Comparison of ENCODE assay signal across 10 mouse cellular contexts in the genomic region with DNA sequence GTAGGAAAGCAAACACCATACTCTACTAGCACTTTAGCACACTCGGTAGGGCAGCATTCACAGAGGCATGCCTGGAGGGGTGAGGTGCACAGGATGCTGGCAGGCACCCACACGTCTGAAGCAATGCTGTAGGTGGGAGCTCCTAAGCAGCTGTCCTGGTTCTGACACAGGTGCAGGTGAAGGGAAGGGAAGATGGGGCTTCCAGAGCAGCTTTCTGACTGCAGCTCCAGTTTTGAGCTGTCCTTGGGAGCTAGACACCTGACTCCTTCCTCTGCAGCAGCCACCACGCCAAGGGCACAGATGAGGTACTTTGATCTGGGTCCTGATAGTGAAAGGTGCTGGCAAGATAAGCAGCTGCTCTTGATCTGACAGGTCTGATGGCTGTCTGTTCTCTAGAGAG. TPM values are rescaled to one million over a fixed set of nuclear protein-coding genes. Genes with fewer than 3 reads are reported as not detected.
DNase-seq lines count a peak whose midpoint lies in the region; ATAC-seq and TF ChIP-seq lines count a peak whose summit lies in the region.
"Had no signal": no experiment of that assay in that cellular context is flagged by ENCODE, and none has a peak within 500 bp of the region (broad histone marks: within the 10 kb centered on the region; RNA-seq: fewer than 3 reads in every experiment).

No protein-coding gene starts in this region.

- no peak for ATAC-seq in CD4-positive, CD25-positive, alpha-beta regulatory T cell, adult 4 months
- ATAC-seq in kidney, embryonic 14.5 days (ENCODE audit: low FRiP score, low TSS enrichment): no peak
- ATAC-seq in megakaryocyte-erythroid progenitor cell, adult 5-6 weeks (replicated peaks; ENCODE audit: low FRiP score, low TSS enrichment, poor library complexity, severe bottlenecking): peak; percentile 10; the same call in 1 of the 2 replicates
- ATAC-seq in hindbrain, postnatal 0 days: no peak

- 46% methylated on average over 3 of the region's 3 CpGs for WGBS in kidney, adult 2 months
- 77% methylated on average over 3 of the region's 3 CpGs for WGBS in kidney, embryonic 14.5 days
- 75% methylated on average over 3 of the region's 3 CpGs for WGBS in hindbrain, postnatal 0 days

- dilution Hi-C loops in CH12.LX (cut with MboI; ENCODE audit: extremely low pct_ligation_motif_present, extremely low pct_unique_long_range_greater_than_20kb, low sequenced_read_pairs): no loop called here

- TF ChIP-seq RAD21 in CH12.LX (IDR thresholded peaks at IDR 0.05; ENCODE audit: low read depth, low read length): no peak

- TF ChIP-seq POLR2A in kidney, adult 2 months (IDR thresholded peaks at IDR 0.05; ENCODE audit: low read depth, low read length): no peak
- no peak for TF ChIP-seq POLR2A in CH12.LX (IDR thresholded peaks at IDR 0.05; ENCODE audit: low read depth, low read length)

- DNase-seq in CD4-positive, CD25-positive, alpha-beta regulatory T cell, adult 2 months (ENCODE audit: low read depth, low spot score): peak; percentile 42
- DNase-seq in kidney, adult 2 months: no peak
- no peak for DNase-seq in CH12.LX (ENCODE audit: extremely low read depth)
- DNase-seq in hindbrain, postnatal 0 days (ENCODE audit: low spot score): no peak
- no peak for DNase-seq in embryo, embryonic 10 days (ENCODE audit: low spot score)

- peak overlapping the region; percentile 47; the same call in 1 of the 2 replicates for H3K27ac ChIP-seq in kidney, adult 2 months (ENCODE audit: insufficient read depth, low read depth, low read length)
- no peak overlapping the region for H3K27ac ChIP-seq in kidney, embryonic 14.5 days (ENCODE audit: low read depth, low read length)
- peak overlapping the region; percentile 46; the same call in 1 of the 2 replicates for H3K27ac ChIP-seq in CH12.LX (ENCODE audit: insufficient read depth, low read depth)
- H3K27ac ChIP-seq in hindbrain, postnatal 0 days: no peak overlapping the region

- TF ChIP-seq CTCF in kidney, adult 2 months (conservative IDR thresholded peaks at IDR 0.05; ENCODE audit: insufficient read depth, insufficient read length, low read depth, low read length): no peak
- no peak for TF ChIP-seq CTCF in CH12.LX (conservative IDR thresholded peaks at IDR 0.05 in 1 of 2, IDR thresholded peaks at IDR 0.05 in 1 of 2; ENCODE audit: low read depth in 2 of 2, low read length in 2 of 2)
- TF ChIP-seq CTCF in hindbrain, postnatal 0 days (IDR thresholded peaks at IDR 0.05; ENCODE audit: low read depth): no peak

- H3K79me2 ChIP-seq in CH12.LX (replicated peaks; ENCODE audit: control insufficient read depth, extremely low read depth, insufficient read depth, poor library complexity, severe bottlenecking): no peaks in the 10 kb centered on the region

- no peak for TF ChIP-seq EP300 in CH12.LX (IDR thresholded peaks at IDR 0.05; ENCODE audit: low read length)

- no peak overlapping the region for H3K4me3 ChIP-seq in kidney, adult 2 months (ENCODE audit: insufficient read depth, low read depth, low read length)
- H3K4me3 ChIP-seq in kidney, embryonic 14.5 days (ENCODE audit: low read length): no peak overlapping the region
- H3K4me3 ChIP-seq in CH12.LX (replicated peaks in 1 of 3; ENCODE audit: low read depth in 2 of 3, low read length in 2 of 3, poor library complexity in 1 of 3): peak overlapping the region in 1 of 3 experiments; percentile 15
- H3K4me3 ChIP-seq in hindbrain, postnatal 0 days (ENCODE audit: low read length): no peak overlapping the region
- H3K4me3 ChIP-seq: forebrain, embryonic 12.5 days had no signal

- H3K4me1 ChIP-seq in kidney, adult 2 months (ENCODE audit: control insufficient read depth, insufficient read depth, low read length): peaks cover 20% of the 10 kb centered on the region
- peaks cover 15% of the 10 kb centered on the region for H3K4me1 ChIP-seq in kidney, embryonic 14.5 days (ENCODE audit: control insufficient read depth, insufficient read depth, low read length)
- peaks cover 11 to 31% of the 10 kb centered on the region in 2 experiments for H3K4me1 ChIP-seq in CH12.LX (ENCODE audit: control insufficient read depth in 1 of 2, insufficient read depth in 2 of 2)
- H3K4me1 ChIP-seq in hindbrain, postnatal 0 days (ENCODE audit: insufficient read depth, low read length): no peaks in the 10 kb centered on the region
- H3K4me1 ChIP-seq: forebrain, embryonic 12.5 days had no signal

- H3K9ac ChIP-seq in kidney, embryonic 14.5 days (ENCODE audit: low read depth, low read length): no peak overlapping the region
- H3K9ac ChIP-seq in CH12.LX (ENCODE audit: insufficient read depth, low read depth): no peak overlapping the region
- no peak overlapping the region for H3K9ac ChIP-seq in hindbrain, postnatal 0 days (replicated peaks; ENCODE audit: low read length)
- H3K9ac ChIP-seq: forebrain, embryonic 12.5 days had no signal

- in situ Hi-C loops in CH12.LX (cut with MboI; ENCODE audit: low pct_ligation_motif_present, low pct_unique_long_range_greater_than_20kb, low sequenced_read_pairs): no loop called here

- no peaks in the 10 kb centered on the region for H3K9me3 ChIP-seq in kidney, embryonic 14.5 days (ENCODE audit: control insufficient read depth, low read length)
- H3K9me3 ChIP-seq in CH12.LX (replicated peaks; ENCODE audit: low read length): no peaks in the 10 kb centered on the region
- no peaks in the 10 kb centered on the region for H3K9me3 ChIP-seq in hindbrain, postnatal 0 days (ENCODE audit: low read length)
- H3K9me3 ChIP-seq: forebrain, embryonic 12.5 days had no signal

- peaks cover 3% of the 10 kb centered on the region; the same call in 1 of the 2 replicates for H3K36me3 ChIP-seq in kidney, adult 2 months (ENCODE audit: control insufficient read depth, insufficient read depth, low read length)
- H3K36me3 ChIP-seq in kidney, embryonic 14.5 days (ENCODE audit: control insufficient read depth, insufficient read depth, low read length): peaks cover 99% of the 10 kb centered on the region
- peaks cover 90 to 100% of the 10 kb centered on the region in 2 experiments for H3K36me3 ChIP-seq in CH12.LX (replicated peaks in 1 of 2; ENCODE audit: control insufficient read depth in 1 of 2, insufficient read depth in 1 of 2, low read length in 1 of 2)
- H3K36me3 ChIP-seq in hindbrain, postnatal 0 days (ENCODE audit: insufficient read depth, low read length): peaks cover 63% of the 10 kb centered on the region

- no peak overlapping the region for H3K4me2 ChIP-seq in kidney, embryonic 14.5 days (replicated peaks; ENCODE audit: low read depth, low read length)
- no peak overlapping the region for H3K4me2 ChIP-seq in CH12.LX (ENCODE audit: insufficient read depth, low read depth, poor library complexity, severe bottlenecking)
- no peak overlapping the region for H3K4me2 ChIP-seq in hindbrain, postnatal 0 days (ENCODE audit: low read depth, low read length)
- H3K4me2 ChIP-seq: forebrain, embryonic 12.5 days; heart, embryonic 11.5 days had no signal

- H3K27me3 ChIP-seq in kidney, adult 2 months (replicated peaks; ENCODE audit: control insufficient read depth, insufficient read depth, low read length): no peaks in the 10 kb centered on the region
- H3K27me3 ChIP-seq in kidney, embryonic 14.5 days (ENCODE audit: control insufficient read depth, insufficient read depth, low read length): no peaks in the 10 kb centered on the region
- H3K27me3 ChIP-seq in CH12.LX (replicated peaks): no peaks in the 10 kb centered on the region
- H3K27me3 ChIP-seq in hindbrain, postnatal 0 days (ENCODE audit: insufficient read depth, low read length): no peaks in the 10 kb centered on the region
- H3K27me3 ChIP-seq: forebrain, embryonic 12.5 days had no signal

TF ChIP-seq in CH12.LX, 34 proteins besides CTCF, POLR2A, EP300 and RAD21:
- TF ChIP-seq MXI1 (IDR thresholded peaks at IDR 0.05; ENCODE audit: low read depth, low read length): no peak
- TF ChIP-seq NELFE (IDR thresholded peaks at IDR 0.05; ENCODE audit: low read depth, low read length): no peak
- TF ChIP-seq POLR2AphosphoS2 (IDR thresholded peaks at IDR 0.05; ENCODE audit: low read depth, low read length): no peak
- TF ChIP-seq TCF12 (IDR thresholded peaks at IDR 0.05; ENCODE audit: low read depth, low read length): no peak
- no peak for TF ChIP-seq MEF2A (IDR thresholded peaks at IDR 0.05; ENCODE audit: borderline replicate concordance, low read depth, low read length)
- no peak for TF ChIP-seq UBTF (IDR thresholded peaks at IDR 0.05; ENCODE audit: low read depth, low read length)
- no peak for TF ChIP-seq ZNF384 (IDR thresholded peaks at IDR 0.05; ENCODE audit: low read depth, low read length)
- TF ChIP-seq GABPA (IDR thresholded peaks at IDR 0.05; ENCODE audit: insufficient replicate concordance, low read depth, low read length): no peak
- TF ChIP-seq MAFK (IDR thresholded peaks at IDR 0.05; ENCODE audit: insufficient replicate concordance, low read length): no peak
- no peak for TF ChIP-seq NRF1 (IDR thresholded peaks at IDR 0.05; ENCODE audit: low read depth, low read length)
- no peak for TF ChIP-seq MAZ (IDR thresholded peaks at IDR 0.05; ENCODE audit: low read depth, low read length)
- TF ChIP-seq SIN3A (IDR thresholded peaks at IDR 0.05; ENCODE audit: low read length): no peak
- TF ChIP-seq MAX (IDR thresholded peaks at IDR 0.05; ENCODE audit: low read length): no peak
- no peak for TF ChIP-seq BHLHE40 (IDR thresholded peaks at IDR 0.05; ENCODE audit: low read depth, low read length)
- TF ChIP-seq KAT2A (IDR thresholded peaks at IDR 0.05; ENCODE audit: insufficient replicate concordance, low read length): no peak
- TF ChIP-seq ELF1 (IDR thresholded peaks at IDR 0.05; ENCODE audit: low read depth, low read length): no peak
- no peak for TF ChIP-seq MYC (IDR thresholded peaks at IDR 0.05; ENCODE audit: low read depth, low read length)

RNA-seq across cellular contexts. Expression of gene Ctnnb1, which starts 32.5 kb away (rescaled TPM):
- polyA plus RNA-seq in CD4-positive, CD25-positive, alpha-beta regulatory T cell, adult 4 months (2017; shearing (Covaris generic)): 100 to 1,000 TPM in 1 of 2 experiments, 10 to 100 TPM in 1; 59.3 to 107 TPM
- polyA plus RNA-seq in kidney, adult 2 months (2012; rRNA removed): 102 and 156 TPM in 2 replicates
- 479 and 740 TPM in 2 replicates for polyA plus RNA-seq in kidney, embryonic 14.5 days (2014; fragmentation: Nextera tagmentation; extraction: Ambion mirVana)
- total RNA-seq in CH12.LX (2012; rRNA removed) (197 and 212 TPM in 2 replicates), CH12.LX (2014; rRNA removed) (361 and 383 TPM in 2 replicates)
- polyA plus RNA-seq in CH12.LX (2012; ENCODE audit: insufficient read length, low read depth): 290 and 292 TPM in 2 replicates
- total RNA-seq in megakaryocyte-erythroid progenitor cell, adult 5-6 weeks (2014; fragmentation: Nextera tagmentation): 290 and 302 TPM in 2 replicates
- total RNA-seq in megakaryocyte-erythroid progenitor cell, adult 5-6 weeks (2017): 475 and 509 TPM in 2 replicates
- 861 and 986 TPM in 2 replicates for total RNA-seq in hindbrain, postnatal 0 days (2014; rRNA removed)
- polyA plus RNA-seq in hindbrain, postnatal 0 days (2015; fragmentation: Nextera tagmentation; extraction: Ambion mirVana): 287 and 288 TPM in 2 replicates

Comparison
In these comparisons a context has a peak if more than half of its experiments do, and no peak if none do; other contexts are left out.
1. H3K27ac ChIP-seq: peak in kidney, adult 2 months (single experiment) and CH12.LX (single experiment); none in kidney, embryonic 14.5 days (single experiment) and hindbrain, postnatal 0 days (single experiment).